Mouse (Mus musculus): ENCODE measurements around the gene Gm14399. TPM values are rescaled to one million over a fixed set of nuclear protein-coding genes. Genes with fewer than 3 reads are reported as not detected.
"Not testable (repeated sequence)": the region's sequence is repeated elsewhere in the genome, so short reads cannot be mapped to it uniquely, and the experiment has no call there.

Gm14399 gene
- polyA plus RNA-seq (2017; shearing (Covaris generic)): 1 to 10 TPM; 3.7 to 6.6 (median 4.9) TPM

DNA sequence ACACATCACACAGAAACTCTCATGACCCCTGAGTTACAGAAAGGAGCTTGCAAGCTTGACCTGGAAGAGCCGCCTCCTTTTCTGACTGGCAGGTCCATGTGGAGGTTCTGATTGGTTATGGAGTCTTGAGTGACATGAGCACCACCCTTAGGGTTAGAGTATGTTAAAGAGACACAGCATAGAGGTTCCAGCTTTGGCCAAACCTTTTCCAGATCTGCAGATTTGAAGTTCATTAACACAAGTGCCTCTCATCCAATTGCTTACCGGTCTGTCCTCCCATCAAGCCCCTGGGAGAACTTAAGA, at the start of gene Gm14399:
Gm14399 (minus strand) TSS at position 20 of the 303 bp plus-strand sequence.
- ATAC-seq: not testable (repeated sequence)

GRCm38 (mm10) chr2:175179008-175179407, 37.2 kb upstream of the Gm14399 start:
- not testable (repeated sequence) for ATAC-seq

GRCm38 (mm10) chr2:175176312-175176711, 34.5 kb upstream of the Gm14399 start:
- no peak for ATAC-seq

DNA sequence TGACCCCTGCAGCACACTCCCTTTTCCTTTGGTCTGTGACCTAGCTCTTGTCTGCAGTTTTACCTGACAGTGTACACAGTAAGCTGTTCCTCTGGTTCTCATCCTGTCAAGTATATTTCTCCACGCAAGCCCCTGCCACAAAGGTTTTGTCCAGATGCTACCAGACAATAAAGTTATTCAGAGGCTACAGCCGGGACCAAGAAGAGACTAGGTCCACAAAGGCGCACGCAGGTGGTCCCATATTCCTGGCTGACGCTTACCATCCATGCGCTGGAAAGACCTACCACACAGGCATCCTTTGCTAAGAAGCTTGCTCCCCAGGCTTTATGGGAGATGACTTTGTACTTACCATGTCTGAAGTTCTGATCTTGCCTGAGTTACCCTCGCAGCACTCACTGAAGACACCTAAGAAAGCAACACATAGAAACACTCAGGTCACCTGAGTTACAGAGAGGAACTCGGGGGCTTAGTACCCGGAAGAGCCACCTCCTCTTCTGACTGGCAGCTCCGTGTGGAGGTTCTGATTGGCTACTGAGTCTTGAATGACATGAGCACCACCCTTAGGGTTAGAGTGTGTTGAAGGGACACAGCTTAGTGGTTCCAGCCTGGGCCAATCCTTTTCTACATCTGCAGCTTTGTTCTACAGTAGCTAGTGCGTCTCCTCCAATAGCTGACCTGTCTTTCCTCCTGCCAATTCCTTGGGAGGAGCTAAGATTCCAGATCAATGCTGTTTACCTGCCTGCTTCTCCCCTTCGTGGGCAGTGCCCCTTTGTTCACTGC, 33.8 kb upstream of the Gm14399 start, which contains the start of gene Gm14443:
Gm14443 (minus strand) TSS at position 471 of the 780 bp plus-strand sequence.
- ATAC-seq: not testable (repeated sequence)

DNA sequence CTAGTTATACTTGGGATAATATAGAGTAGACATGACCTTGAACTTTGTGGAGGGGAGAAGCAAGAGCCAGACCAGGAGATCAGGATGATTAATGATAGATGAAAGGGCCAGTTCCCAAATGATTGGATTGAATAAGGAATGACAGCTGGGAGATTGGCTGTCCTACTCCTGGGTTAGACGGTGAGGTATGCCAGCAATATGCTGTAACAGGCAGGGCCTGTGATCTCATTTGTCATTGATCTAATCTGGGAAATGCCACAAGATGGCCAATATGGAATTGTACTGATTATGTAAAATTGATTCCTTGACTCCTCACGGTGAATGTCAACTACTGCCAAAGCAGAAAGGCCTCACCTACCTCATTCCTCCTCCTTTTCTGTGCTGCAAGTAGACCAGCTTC, 32.2 kb upstream of the Gm14399 start:
- ATAC-seq: not testable (repeated sequence)

DNA sequence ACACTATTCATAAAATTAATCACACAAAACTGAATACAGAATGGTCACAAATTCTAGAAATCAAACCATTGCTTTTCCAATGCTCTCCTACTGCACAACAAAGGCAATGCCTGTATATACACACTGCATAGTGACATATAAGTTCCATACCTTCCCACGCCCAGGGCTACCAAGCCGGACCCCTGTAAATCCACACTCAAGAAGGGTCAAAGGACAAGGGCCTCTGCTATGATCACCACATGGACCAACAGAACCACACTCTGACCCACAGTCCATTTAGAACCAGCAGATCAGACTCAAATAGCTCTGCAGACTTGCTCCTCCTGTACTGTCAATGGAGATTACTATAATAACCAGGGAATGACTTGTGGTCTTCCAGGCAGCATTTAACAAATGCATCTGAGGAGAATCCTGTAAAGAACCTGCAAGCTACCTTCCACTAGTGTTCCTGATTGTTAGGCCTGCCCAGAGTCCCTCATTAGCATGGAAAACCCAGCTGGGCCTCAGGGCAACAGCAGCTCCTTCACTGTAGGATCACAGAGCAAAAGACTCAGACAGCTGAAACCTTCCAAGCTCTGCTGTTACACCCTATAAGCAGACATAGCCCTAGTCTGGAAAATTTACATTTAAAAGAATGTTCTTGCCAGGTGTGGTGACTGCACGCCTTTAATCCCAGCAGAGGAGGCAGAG, 31.2 kb upstream of the Gm14399 start:
- ATAC-seq: not testable (repeated sequence)

DNA sequence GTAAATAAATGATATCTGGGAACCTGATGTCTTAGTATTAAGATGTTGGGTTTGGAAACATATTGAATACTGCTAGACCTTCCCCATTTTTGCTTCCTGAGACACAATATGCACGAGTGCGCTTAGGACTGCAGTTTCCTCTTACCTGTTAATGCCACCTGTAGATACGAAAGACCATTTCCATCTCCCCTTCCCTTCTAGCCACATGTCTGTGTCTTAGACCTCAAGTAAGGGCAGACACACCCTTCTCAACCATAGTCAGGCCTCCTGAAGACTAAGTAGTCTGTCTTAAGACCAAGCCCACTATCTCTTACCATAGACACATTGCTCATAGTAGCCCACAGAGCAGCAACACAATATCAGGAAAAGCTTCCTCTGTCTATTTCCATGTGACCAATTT, 30.3 kb upstream of the Gm14399 start:
- no peak for ATAC-seq

- ATAC-seq: not testable (repeated sequence)
Observed at GRCm38 (mm10) chr2:175166870-175167269, 25.1 kb upstream of the Gm14399 start.

DNA sequence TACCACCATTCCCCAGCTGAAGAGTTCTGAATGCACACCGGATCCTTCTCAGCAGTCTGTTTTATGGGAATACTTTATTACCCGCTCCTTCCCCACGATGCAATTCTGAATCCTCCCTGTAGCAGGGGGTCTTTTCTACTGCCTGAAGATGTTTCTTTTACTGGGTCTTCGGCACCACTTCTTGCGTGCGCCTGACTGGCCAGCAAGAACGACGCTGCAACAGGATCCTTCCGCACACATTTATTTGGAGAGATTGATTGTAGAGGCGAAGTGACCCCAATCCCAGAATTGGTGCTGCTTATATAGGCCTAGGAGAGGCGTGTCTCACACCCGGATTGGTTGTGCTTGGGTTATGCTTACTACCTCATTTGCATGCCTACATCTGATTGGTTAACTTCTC, 23.3 kb upstream of the Gm14399 start:
- not testable (repeated sequence) for ATAC-seq

- ATAC-seq: not testable (repeated sequence)
Observed at GRCm38 (mm10) chr2:175161438-175161837, 19.6 kb upstream of the Gm14399 start.

GRCm38 (mm10) chr2:175158642-175159041, 16.8 kb upstream of the Gm14399 start:
- ATAC-seq: no peak

- ATAC-seq: no peak
Observed at GRCm38 (mm10) chr2:175156696-175157095, 14.9 kb upstream of the Gm14399 start.

DNA sequence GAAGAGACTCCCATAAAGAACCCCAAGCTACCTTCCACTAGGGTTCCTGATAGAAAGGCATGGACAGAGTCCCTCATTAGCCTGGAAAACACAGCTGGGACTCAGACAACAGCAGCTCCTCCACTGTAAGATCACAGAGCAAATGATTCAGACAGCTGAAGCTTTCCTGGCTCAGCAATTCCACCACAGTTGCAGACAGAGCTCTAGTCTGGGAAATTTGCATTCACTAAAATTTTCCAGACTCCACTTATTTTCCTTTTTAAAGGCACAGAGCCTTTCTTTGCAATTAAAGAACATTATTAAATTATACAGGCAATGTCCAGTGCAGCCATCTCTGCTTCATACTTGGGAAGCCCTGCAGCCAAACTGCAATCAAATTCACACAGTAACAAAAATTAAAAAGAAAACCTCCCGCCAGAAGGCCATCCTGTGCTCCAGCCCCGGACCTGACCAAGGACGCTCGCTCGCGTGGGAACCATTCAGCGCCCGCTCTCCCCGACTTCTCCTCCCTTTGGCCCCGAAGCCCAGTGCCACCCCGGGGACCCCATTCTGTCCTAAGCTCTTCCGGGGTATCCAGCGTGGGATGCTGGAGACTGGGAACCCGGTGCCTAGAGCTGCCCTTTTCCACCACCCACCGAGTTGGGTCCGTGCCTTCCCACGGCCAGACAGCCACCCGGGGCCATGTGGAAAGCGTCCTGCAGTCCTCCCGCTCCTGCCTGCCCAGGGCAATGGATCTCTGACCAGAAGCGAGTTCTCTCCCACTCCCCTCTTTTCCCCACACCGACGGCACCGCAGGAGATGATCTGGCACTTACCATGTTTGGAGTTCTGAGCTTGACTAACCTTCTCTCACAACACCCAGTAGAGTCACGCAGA, 457 bp downstream of the Gm14399 start:
- not testable (repeated sequence) for ATAC-seq

DNA sequence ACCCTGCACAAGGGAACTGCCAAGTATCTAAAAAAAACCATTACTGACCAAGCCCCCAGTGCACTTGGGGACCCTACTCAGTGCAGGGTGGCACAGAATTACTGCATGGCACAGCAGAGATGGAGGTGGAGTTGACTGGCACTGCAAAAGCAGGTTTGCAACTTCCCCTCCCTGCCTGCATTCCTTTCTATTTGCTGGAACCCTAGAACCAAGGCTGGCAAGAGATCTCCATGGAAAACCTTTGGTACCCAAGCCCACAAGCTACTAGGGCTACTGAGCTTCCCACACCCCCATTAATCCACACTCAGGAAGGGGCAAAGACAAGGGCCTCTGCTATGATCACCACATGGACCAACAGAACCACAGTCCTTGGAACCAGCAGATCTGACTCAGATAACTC, 1.2 kb downstream of the Gm14399 start:
- ATAC-seq: not testable (repeated sequence)

Other genes with a start within 250 kb of the Gm14399 start
- gene Gm14444, start 131.8 kb downstream of the Gm14399 start, polyA plus RNA-seq (2017; shearing (Covaris generic)): not detected
- not detected for gene Gm14393, start 74.2 kb downstream of the Gm14399 start, polyA plus RNA-seq (2017; shearing (Covaris generic))
- under 1 TPM in 1 of 3 experiments, not detected in 2; 0.15 TPM for gene Gm14443, start 33.9 kb upstream of the Gm14399 start, polyA plus RNA-seq (2017; shearing (Covaris generic))
- gene Gm14391, start 64.9 kb upstream of the Gm14399 start, polyA plus RNA-seq (2017; shearing (Covaris generic)): 1 to 10 TPM; 2.1 to 6.8 (median 5.9) TPM
- 10 to 100 TPM in 1 of 3 experiments, 1 to 10 TPM in 1, not detected in 1; 1.2 to 11.2 TPM for gene Gm14440, start 133.1 kb upstream of the Gm14399 start, polyA plus RNA-seq (2017; shearing (Covaris generic))
- gene Gm4631, start 196.2 kb upstream of the Gm14399 start, polyA plus RNA-seq (2017; shearing (Covaris generic)): 10 to 100 TPM in 1 of 3 experiments, 1 to 10 TPM in 2; 9.7 to 15.0 (median 9.8) TPM
- 1 to 10 TPM; 2.5 to 3.4 (median 3.2) TPM for gene Zfp968, start 230.4 kb upstream of the Gm14399 start, polyA plus RNA-seq (2017; shearing (Covaris generic))